Mouse (Mus musculus) erythroid progenitor cell, adult 5-6 weeks (primary cell): ENCODE results near the gene Prtn3. TPM values are rescaled to one million over a fixed set of nuclear protein-coding genes. Genes with fewer than 3 reads are reported as not detected.
A peak's percentile ranks its signal among the peaks of the same experiment; 100 is the strongest.

Source experiments
- ATAC-seq: replicated peaks from 2 replicates; pipeline ENCODE4 v1.8.0; 2016; ENCODE audit warnings: moderate number of reproducible peaks, mild to moderate bottlenecking, moderate TSS enrichment, inconsistent platforms; ENCODE audit not compliant: poor library complexity, low FRiP score, severe bottlenecking
- total RNA-seq, 2 experiments: library from RNA; stranded (forward) in 1 of 2; stranded (reverse) in 1 of 2; fragments of 150-400 nt in 1 of 2; fragments of 186-747, 209-891 nt in 1 of 2; gene quantifications; 2 replicates each; pipeline versions ENCODE4 v1.2.3 to v1.2.4; 2015 to 2017; ENCODE audit warnings: low replicate concordance in 2 of 2

The Prtn3 gene
- total RNA-seq (2015; ENCODE audit: low replicate concordance): 247 and 296 TPM in 2 replicates
- 52.3 and 54.7 TPM in 2 replicates for total RNA-seq (2017; ENCODE audit: low replicate concordance)

- no peak for ATAC-seq
These were observed at the start of gene Prtn3, which contains the start of gene Plppr3 for GRCm38 (mm10) chr10:79874290-79874862. Gene Prtn3 (plus strand): TSS chr10:79874476. Gene Plppr3 (minus strand): TSS chr10:79874634.

- ATAC-seq: no peak
These were observed 42.7 kb upstream of the Prtn3 start for GRCm38 (mm10) chr10:79831583-79831982.

GRCm38 (mm10) chr10:79832026-79832785, 42.1 kb upstream of the Prtn3 start:
- no peak for ATAC-seq

GRCm38 (mm10) chr10:79832786-79833181, 41.5 kb upstream of the Prtn3 start:
- ATAC-seq: no peak

GRCm38 (mm10) chr10:79834769-79835398, 39.4 kb upstream of the Prtn3 start:
- ATAC-seq: peak; percentile 66

GRCm38 (mm10) chr10:79836918-79837317, 37.4 kb upstream of the Prtn3 start:
- ATAC-seq: no peak

- no peak for ATAC-seq
These were observed 36.1 kb upstream of the Prtn3 start for GRCm38 (mm10) chr10:79838151-79838550.

GRCm38 (mm10) chr10:79840091-79840490, 34.2 kb upstream of the Prtn3 start:
- ATAC-seq: no peak

- ATAC-seq: no peak
These were observed 33.4 kb upstream of the Prtn3 start for GRCm38 (mm10) chr10:79840644-79841551.

GRCm38 (mm10) chr10:79842322-79842721, 32.0 kb upstream of the Prtn3 start:
- ATAC-seq: no peak

GRCm38 (mm10) chr10:79843476-79843875, 30.8 kb upstream of the Prtn3 start:
- ATAC-seq: no peak

- no peak for ATAC-seq
These were observed 27.7 kb upstream of the Prtn3 start for GRCm38 (mm10) chr10:79846553-79846952.

GRCm38 (mm10) chr10:79849941-79850628, 24.2 kb upstream of the Prtn3 start:
- ATAC-seq: no peak

- no peak for ATAC-seq
These were observed 22.6 kb upstream of the Prtn3 start for GRCm38 (mm10) chr10:79851653-79852052.

GRCm38 (mm10) chr10:79852107-79852789, 22.0 kb upstream of the Prtn3 start:
- ATAC-seq: no peak

GRCm38 (mm10) chr10:79852827-79853226, 21.4 kb upstream of the Prtn3 start:
- no peak for ATAC-seq

- no peak for ATAC-seq
These were observed 20.9 kb upstream of the Prtn3 start for GRCm38 (mm10) chr10:79853392-79853791.

GRCm38 (mm10) chr10:79853860-79854795, 20.1 kb upstream of the Prtn3 start, which contains the start of gene Ptbp1:
Gene Ptbp1 (plus strand): TSS chr10:79854427.
- ATAC-seq: peak; percentile 90
